Mouse (Mus musculus): ENCODE results near the gene Xylt1. TPM values are rescaled to one million over a fixed set of nuclear protein-coding genes. Genes with fewer than 3 reads are reported as not detected.

Gene Xylt1
- polyA plus RNA-seq, 1 experiment from 2014 or later: 3.8 TPM

GRCm38 (mm10) chr7:117424841-117425240, 44.1 kb downstream of the Xylt1 start:
- Histone ChIP-seq H3K4me2 (ENCODE audit: low read depth, low read length) (no peak overlapping the region), H3K27ac (ENCODE audit: low read depth, low read length) (no peak overlapping the region), H3K36me3 (ENCODE audit: control insufficient read depth, insufficient read depth, low read length) (no peaks in the 10 kb centered on the region), H3K9me3 (ENCODE audit: control insufficient read depth, low read length) (no peaks in the 10 kb centered on the region), H3K4me1 (ENCODE audit: control insufficient read depth, insufficient read depth, low read length) (peaks cover 7% of the 10 kb centered on the region; the same call in 1 of the 2 replicates), H3K27me3 (ENCODE audit: control insufficient read depth, insufficient read depth, low read length) (no peaks in the 10 kb centered on the region), H3K4me3 (ENCODE audit: low read depth, low read length) (no peak overlapping the region), H3K9ac (replicated peaks; ENCODE audit: low read depth, low read length) (no peak overlapping the region)
- WGBS: 82% methylated on average over 4 of the region's 4 CpGs
- no peak for ATAC-seq (ENCODE audit: low read depth)

GRCm38 (mm10) chr7:117426366-117426765, 45.6 kb downstream of the Xylt1 start:
- ATAC-seq (ENCODE audit: low read depth): no peak

GRCm38 (mm10) chr7:117428690-117429224, 48.0 kb downstream of the Xylt1 start:
- ATAC-seq (ENCODE audit: low read depth): no peak
- H3K27me3 ChIP-seq (ENCODE audit: control insufficient read depth, insufficient read depth, low read length): no peaks in the 10 kb centered on the region
- no peak overlapping the region for H3K9ac ChIP-seq (replicated peaks; ENCODE audit: low read depth, low read length)
- H3K4me2 ChIP-seq (ENCODE audit: low read depth, low read length): no peak overlapping the region
- WGBS: 56% methylated on average over 8 of the region's 8 CpGs
- no peaks in the 10 kb centered on the region for H3K9me3 ChIP-seq (ENCODE audit: control insufficient read depth, low read length)
- H3K27ac ChIP-seq (ENCODE audit: low read depth, low read length): no peak overlapping the region
- H3K4me3 ChIP-seq (ENCODE audit: low read depth, low read length): no peak overlapping the region
- H3K4me1 ChIP-seq (ENCODE audit: control insufficient read depth, insufficient read depth, low read length): no peaks in the 10 kb centered on the region
- H3K36me3 ChIP-seq (ENCODE audit: control insufficient read depth, insufficient read depth, low read length): no peaks in the 10 kb centered on the region

More at GRCm38 (mm10) chr7:117426366-117426765, 45.6 kb downstream of the Xylt1 start:
- no peak overlapping the region for H3K27ac ChIP-seq (ENCODE audit: low read depth, low read length)
- H3K27me3 ChIP-seq (ENCODE audit: control insufficient read depth, insufficient read depth, low read length): no peaks in the 10 kb centered on the region
- H3K4me2 ChIP-seq (ENCODE audit: low read depth, low read length): no peak overlapping the region
- no peaks in the 10 kb centered on the region for H3K4me1 ChIP-seq (ENCODE audit: control insufficient read depth, insufficient read depth, low read length)
- H3K9ac ChIP-seq (replicated peaks; ENCODE audit: low read depth, low read length): no peak overlapping the region
- no peaks in the 10 kb centered on the region for H3K36me3 ChIP-seq (ENCODE audit: control insufficient read depth, insufficient read depth, low read length)
- 86% methylated on average over 4 of the region's 4 CpGs for WGBS
- H3K9me3 ChIP-seq (ENCODE audit: control insufficient read depth, low read length): no peaks in the 10 kb centered on the region
- no peak overlapping the region for H3K4me3 ChIP-seq (ENCODE audit: low read depth, low read length)

DNA sequence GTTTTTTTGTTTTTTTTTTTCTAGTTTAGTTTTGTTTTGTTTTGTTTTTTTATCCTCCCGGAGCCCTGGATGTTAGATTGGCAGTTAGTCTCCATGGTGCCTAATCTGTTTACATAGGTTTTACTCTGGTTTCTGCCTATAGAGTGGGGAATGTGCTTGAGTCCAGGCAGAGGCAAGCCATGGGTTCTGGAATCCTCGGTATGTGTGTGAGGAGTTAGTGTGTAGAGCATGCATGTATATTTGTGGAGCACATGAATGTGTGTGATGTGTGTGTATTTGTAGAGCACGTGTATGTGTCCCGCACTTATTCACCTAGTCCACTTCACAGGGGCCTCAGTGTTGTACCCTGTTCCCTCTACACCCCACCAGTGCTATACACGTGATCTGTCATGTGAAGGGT, 48.7 kb downstream of the Xylt1 start:
- Histone ChIP-seq H3K4me3 (ENCODE audit: low read depth, low read length) (no peak overlapping the region), H3K4me1 (ENCODE audit: control insufficient read depth, insufficient read depth, low read length) (no peaks in the 10 kb centered on the region), H3K27me3 (ENCODE audit: control insufficient read depth, insufficient read depth, low read length) (no peaks in the 10 kb centered on the region), H3K36me3 (ENCODE audit: control insufficient read depth, insufficient read depth, low read length) (no peaks in the 10 kb centered on the region), H3K27ac (ENCODE audit: low read depth, low read length) (no peak overlapping the region), H3K9me3 (ENCODE audit: control insufficient read depth, low read length) (no peaks in the 10 kb centered on the region), H3K9ac (replicated peaks; ENCODE audit: low read depth, low read length) (no peak overlapping the region), H3K4me2 (ENCODE audit: low read depth, low read length) (no peak overlapping the region)
- no peak for ATAC-seq (ENCODE audit: low read depth)
- WGBS: 83% methylated on average over 5 of the region's 5 CpGs

DNA sequence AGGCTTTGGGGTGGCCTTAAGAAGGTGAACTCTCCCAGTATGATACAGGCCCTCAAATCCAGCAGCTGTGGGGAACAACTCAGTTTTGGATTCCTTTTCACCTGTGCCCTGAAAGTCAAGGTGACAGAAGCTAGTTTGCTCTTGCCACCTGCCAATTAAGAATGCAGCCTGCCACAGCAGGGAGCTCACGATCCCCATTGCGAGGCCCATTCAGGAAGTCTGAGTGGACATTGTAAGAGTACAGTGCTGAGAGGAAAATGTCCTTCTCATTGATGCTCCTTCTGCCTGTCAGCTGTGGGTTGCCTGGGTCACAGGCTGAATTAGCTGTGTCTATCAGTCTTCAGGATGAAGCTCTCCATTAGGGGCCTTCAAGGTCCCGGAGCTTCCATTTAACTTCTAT, 49.1 kb downstream of the Xylt1 start:
- no peak overlapping the region for H3K9ac ChIP-seq (replicated peaks; ENCODE audit: low read depth, low read length)
- WGBS: 80% methylated on average over 3 of the region's 3 CpGs
- no peak for ATAC-seq (ENCODE audit: low read depth)

GRCm38 (mm10) chr7:117430361-117430935, 49.7 kb downstream of the Xylt1 start:
- Histone ChIP-seq H3K9ac (replicated peaks; ENCODE audit: low read depth, low read length) (no peak overlapping the region), H3K36me3 (ENCODE audit: control insufficient read depth, insufficient read depth, low read length) (no peaks in the 10 kb centered on the region), H3K4me3 (ENCODE audit: low read depth, low read length) (no peak overlapping the region), H3K27me3 (ENCODE audit: control insufficient read depth, insufficient read depth, low read length) (no peaks in the 10 kb centered on the region), H3K4me1 (ENCODE audit: control insufficient read depth, insufficient read depth, low read length) (no peaks in the 10 kb centered on the region), H3K9me3 (ENCODE audit: control insufficient read depth, low read length) (no peaks in the 10 kb centered on the region), H3K27ac (ENCODE audit: low read depth, low read length) (no peak overlapping the region), H3K4me2 (ENCODE audit: low read depth, low read length) (no peak overlapping the region)
- 86% methylated on average over 5 of the region's 5 CpGs for WGBS
- no peak for ATAC-seq (ENCODE audit: low read depth)

More for the DNA sequence above, 49.1 kb downstream of the Xylt1 start:
- H3K4me1 ChIP-seq (ENCODE audit: control insufficient read depth, insufficient read depth, low read length): no peaks in the 10 kb centered on the region
- H3K36me3 ChIP-seq (ENCODE audit: control insufficient read depth, insufficient read depth, low read length): no peaks in the 10 kb centered on the region
- H3K27me3 ChIP-seq (ENCODE audit: control insufficient read depth, insufficient read depth, low read length): no peaks in the 10 kb centered on the region
- no peaks in the 10 kb centered on the region for H3K9me3 ChIP-seq (ENCODE audit: control insufficient read depth, low read length)
- H3K4me3 ChIP-seq (ENCODE audit: low read depth, low read length): no peak overlapping the region
- H3K4me2 ChIP-seq (ENCODE audit: low read depth, low read length): no peak overlapping the region
- no peak overlapping the region for H3K27ac ChIP-seq (ENCODE audit: low read depth, low read length)

- H3K4me3 ChIP-seq (ENCODE audit: low read depth, low read length): no peak overlapping the region
- H3K36me3 ChIP-seq (ENCODE audit: control insufficient read depth, insufficient read depth, low read length): no peaks in the 10 kb centered on the region
- no peak for ATAC-seq (ENCODE audit: low read depth)
- WGBS: 82% methylated on average over 9 of the region's 9 CpGs
- H3K27ac ChIP-seq (ENCODE audit: low read depth, low read length): no peak overlapping the region
- no peaks in the 10 kb centered on the region for H3K9me3 ChIP-seq (ENCODE audit: control insufficient read depth, low read length)
- no peak overlapping the region for H3K9ac ChIP-seq (replicated peaks; ENCODE audit: low read depth, low read length)
- H3K4me2 ChIP-seq (ENCODE audit: low read depth, low read length): no peak overlapping the region
- no peaks in the 10 kb centered on the region for H3K27me3 ChIP-seq (ENCODE audit: control insufficient read depth, insufficient read depth, low read length)
- no peaks in the 10 kb centered on the region for H3K4me1 ChIP-seq (ENCODE audit: control insufficient read depth, insufficient read depth, low read length)
Measured at GRCm38 (mm10) chr7:117433641-117434040, 52.9 kb downstream of the Xylt1 start.

GRCm38 (mm10) chr7:117435091-117435490, 54.3 kb downstream of the Xylt1 start:
- Histone ChIP-seq H3K27ac (ENCODE audit: low read depth, low read length) (no peak overlapping the region), H3K4me3 (ENCODE audit: low read depth, low read length) (no peak overlapping the region), H3K27me3 (ENCODE audit: control insufficient read depth, insufficient read depth, low read length) (no peaks in the 10 kb centered on the region), H3K36me3 (ENCODE audit: control insufficient read depth, insufficient read depth, low read length) (no peaks in the 10 kb centered on the region), H3K4me1 (ENCODE audit: control insufficient read depth, insufficient read depth, low read length) (no peaks in the 10 kb centered on the region), H3K4me2 (ENCODE audit: low read depth, low read length) (no peak overlapping the region), H3K9me3 (ENCODE audit: control insufficient read depth, low read length) (no peaks in the 10 kb centered on the region), H3K9ac (replicated peaks; ENCODE audit: low read depth, low read length) (no peak overlapping the region)
- ATAC-seq (ENCODE audit: low read depth): no peak
- 72% methylated on average over 3 of the region's 3 CpGs for WGBS

DNA sequence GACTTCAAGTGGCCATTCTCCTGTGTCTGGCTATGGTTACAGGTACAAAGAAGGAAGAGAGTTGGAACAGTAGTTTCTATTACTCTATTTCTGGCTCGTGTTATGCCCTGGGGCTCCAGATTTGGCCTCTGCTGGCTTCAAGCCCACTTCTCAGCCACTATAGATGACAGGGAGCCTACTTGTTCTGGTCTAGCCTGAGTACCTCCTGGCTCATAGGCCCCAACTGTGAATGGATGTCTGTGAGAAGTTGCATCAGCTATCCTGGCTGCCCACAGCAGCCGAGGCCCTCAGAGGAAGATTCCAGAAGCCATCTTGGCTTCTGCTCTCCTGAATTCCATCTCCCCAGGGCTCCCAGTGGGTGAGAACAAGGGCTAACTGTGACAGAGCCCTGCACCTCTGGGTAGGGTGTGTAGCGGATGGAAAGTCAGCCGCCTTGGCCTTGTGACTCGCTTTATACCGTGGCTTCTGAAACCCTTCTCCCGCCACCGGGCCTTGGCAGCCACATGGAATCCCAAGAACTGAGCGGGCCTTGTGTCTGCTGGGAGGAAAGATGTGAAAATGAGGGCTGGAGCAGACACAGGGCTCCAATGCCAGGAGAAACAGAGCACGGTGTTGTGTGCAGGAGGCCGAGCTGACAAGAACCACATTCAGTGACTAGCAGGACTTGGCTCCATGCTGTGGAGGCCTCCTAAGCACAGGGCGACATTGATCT, 55.1 kb downstream of the Xylt1 start:
- Histone ChIP-seq H3K27ac (ENCODE audit: low read depth, low read length) (no peak overlapping the region), H3K9me3 (ENCODE audit: control insufficient read depth, low read length) (no peaks in the 10 kb centered on the region), H3K27me3 (ENCODE audit: control insufficient read depth, insufficient read depth, low read length) (no peaks in the 10 kb centered on the region), H3K4me1 (ENCODE audit: control insufficient read depth, insufficient read depth, low read length) (no peaks in the 10 kb centered on the region), H3K4me2 (ENCODE audit: low read depth, low read length) (no peak overlapping the region), H3K9ac (replicated peaks; ENCODE audit: low read depth, low read length) (no peak overlapping the region), H3K36me3 (ENCODE audit: control insufficient read depth, insufficient read depth, low read length) (no peaks in the 10 kb centered on the region), H3K4me3 (ENCODE audit: low read depth, low read length) (no peak overlapping the region)
- WGBS: 89% methylated on average over 12 of the region's 12 CpGs
- ATAC-seq (ENCODE audit: low read depth): peak; percentile 44; the same call in 1 of the 2 replicates

Measured in neural tube, embryonic 14.5 days (tissue).